Mouse (Mus musculus) stomach, embryonic 14.5 days (tissue): ENCODE measurements around the gene Tdo2. TPM values are rescaled to one million over a fixed set of nuclear protein-coding genes. Genes with fewer than 3 reads are reported as not detected.

Experiments
- ATAC-seq: fragments of 200-750 bp; cut with Nextera tagmentation; 2 replicates; pipeline ENCODE4 v1.8.0; 2017; ENCODE audit warnings: low read depth, moderate TSS enrichment; ENCODE audit not compliant: insufficient number of reproducible peaks, insufficient read depth, low FRiP score
- H3K27ac ChIP-seq: fragments of 300-500 bp; sonication (generic); 2 replicates; pipeline ENCODE4 v1.5.1; 2014; ENCODE audit warnings: mild to moderate bottlenecking, low read length, moderate library complexity, mixed read lengths
- H3K27me3 ChIP-seq: fragments of 300-500 bp; sonication (generic); 2 replicates; pipeline ENCODE4 v1.6.1; 2014; ENCODE audit warnings: low read length, control low read depth, mixed read lengths; ENCODE audit not compliant: control insufficient read depth, insufficient read depth
- H3K36me3 ChIP-seq: fragments of 300-500 bp; sonication (generic); 2 replicates; pipeline ENCODE4 v1.6.1; 2014; ENCODE audit warnings: mild to moderate bottlenecking, control low read depth, low read length, moderate library complexity, mixed read lengths; ENCODE audit not compliant: control insufficient read depth, insufficient read depth
- H3K4me1 ChIP-seq: fragments of 300-500 bp; sonication (generic); 2 replicates; pipeline ENCODE4 v1.6.1; 2014; ENCODE audit warnings: low read length, control low read depth, mixed read lengths; ENCODE audit not compliant: control insufficient read depth, insufficient read depth
- H3K4me2 ChIP-seq: fragments of 300-500 bp; sonication (generic); replicated peaks from 2 replicates; pipeline ENCODE4 v1.6.1; 2014; ENCODE audit warnings: low read depth, low read length, control low read depth
- H3K4me3 ChIP-seq: fragments of 300-500 bp; sonication (generic); 2 replicates; pipeline ENCODE4 v1.5.1; 2014; ENCODE audit warnings: low read depth, low read length, control low read depth
- H3K9ac ChIP-seq: fragments of 300-500 bp; sonication (generic); replicated peaks from 2 replicates; pipeline ENCODE4 v1.6.1; 2014; ENCODE audit warnings: low read depth, mild to moderate bottlenecking, control low read depth, low read length, moderate library complexity, mixed read lengths
- H3K9me3 ChIP-seq: fragments of 300-500 bp; sonication (generic); 2 replicates; pipeline ENCODE4 v1.6.1; 2016; ENCODE audit warnings: low read depth, low read length, control low read depth; ENCODE audit not compliant: control insufficient read depth
- WGBS: fragments of 180-500 bp; shearing (Covaris S2); extraction: QIAGEN DNeasy Blood & Tissue Kit; methylation state at CpG from one replicate; pipeline ENCODE4 v1.1.7; 2014; 5-methylcytosine and 5-hydroxymethylcytosine counted together
- polyA plus RNA-seq: library from polyadenylated mRNA; unstranded; fragments of >200 nt; fragmentation: Nextera tagmentation; extraction: Ambion mirVana; gene quantifications from 2 replicates; pipeline ENCODE4 v1.2.1, GENCODE M21; 2014

The Tdo2 gene
- polyA plus RNA-seq, result 1.0 TPM in 2 replicates

DNA sequence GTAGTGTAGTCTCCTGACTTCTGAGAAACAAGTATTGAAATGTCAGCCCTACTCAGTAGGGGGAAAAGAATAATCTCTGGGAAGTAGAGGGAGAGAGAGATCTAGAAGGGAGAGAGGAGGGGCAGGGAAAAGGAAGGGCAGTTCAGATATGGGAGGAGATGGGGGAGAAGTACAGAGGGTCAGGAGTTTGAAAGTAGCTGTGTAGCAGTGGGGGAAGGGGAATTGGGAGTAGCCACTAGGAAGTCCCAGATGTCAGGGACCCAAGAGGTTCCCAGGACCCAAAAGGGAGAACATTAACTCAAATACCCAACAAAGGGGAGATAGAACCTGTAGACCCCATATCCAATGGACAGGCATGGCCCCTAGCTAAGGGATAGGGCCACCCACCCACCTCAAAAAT is at the start of gene Tdo2:
Gene Tdo2 (minus strand): TSS at position 101 of the 400 bp plus-strand sequence.
- Histone ChIP-seq H3K4me2 (no peak within 1 kb of the TSS), H3K9ac (no peak within 1 kb of the TSS), H3K4me3 (no peak within 1 kb of the TSS), H3K27ac (no peak within 1 kb of the TSS), H3K27me3 (no peaks in the 10 kb centered on the region), H3K9me3 (no peaks in the 10 kb centered on the region), H3K4me1 (no peaks in the 10 kb centered on the region), H3K36me3 (no peaks in the 10 kb centered on the region)
- no peak for ATAC-seq

DNA sequence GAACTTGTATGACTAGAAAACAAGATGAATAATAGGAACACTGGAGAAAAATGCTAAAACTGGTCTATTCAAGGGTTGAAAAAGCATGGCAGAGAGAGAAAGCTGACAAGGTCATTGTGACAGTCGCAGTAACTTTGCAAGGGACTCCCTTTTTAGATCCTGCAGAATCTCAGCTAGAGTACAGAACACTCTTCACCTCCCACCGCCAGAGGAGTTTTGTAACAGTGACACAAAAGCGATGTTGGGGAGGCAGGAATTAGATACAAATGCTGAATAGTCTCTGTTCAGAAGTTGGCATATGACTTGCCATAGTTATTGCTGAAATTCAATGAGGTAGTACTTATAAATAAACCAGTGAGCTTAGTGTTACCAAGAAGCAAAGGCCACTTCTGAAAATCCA is 47.1 kb upstream of the Tdo2 start:
- Histone ChIP-seq H3K4me2 (no peak overlapping the region), H3K27me3 (no peaks in the 10 kb centered on the region), H3K9me3 (no peaks in the 10 kb centered on the region), H3K36me3 (no peaks in the 10 kb centered on the region), H3K4me3 (no peak overlapping the region), H3K4me1 (no peaks in the 10 kb centered on the region), H3K9ac (no peak overlapping the region), H3K27ac (no peak overlapping the region)
- WGBS, result 78% methylated on average over 3 of the region's 3 CpGs
- ATAC-seq, result no peak

DNA sequence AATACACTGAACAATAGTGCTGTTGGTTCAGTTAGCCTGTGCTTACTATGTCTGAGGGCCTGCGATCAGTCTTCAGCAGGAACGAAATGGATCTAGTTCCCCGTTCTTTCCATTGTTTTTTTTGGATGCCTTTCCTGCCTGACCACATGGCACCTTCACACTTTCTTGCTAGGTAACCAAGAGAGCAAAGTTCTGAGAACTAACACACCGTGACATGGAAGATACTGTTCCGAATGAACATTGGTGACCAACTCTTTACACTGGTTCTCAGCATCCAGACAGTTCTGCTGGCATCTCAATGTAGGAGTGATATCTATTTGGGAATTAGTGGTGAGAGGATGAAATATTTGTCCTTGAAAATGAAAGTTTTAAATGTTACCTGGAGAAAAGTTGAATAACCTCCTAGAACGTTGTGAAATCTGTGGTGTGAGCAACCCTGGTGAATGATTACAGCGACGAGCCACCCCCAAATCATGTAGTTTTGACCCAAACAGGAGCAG is 46.5 kb upstream of the Tdo2 start:
- no peak for ATAC-seq
- H3K4me1 ChIP-seq, result no peaks in the 10 kb centered on the region
- 89% methylated on average over 8 of the region's 8 CpGs for WGBS

DNA sequence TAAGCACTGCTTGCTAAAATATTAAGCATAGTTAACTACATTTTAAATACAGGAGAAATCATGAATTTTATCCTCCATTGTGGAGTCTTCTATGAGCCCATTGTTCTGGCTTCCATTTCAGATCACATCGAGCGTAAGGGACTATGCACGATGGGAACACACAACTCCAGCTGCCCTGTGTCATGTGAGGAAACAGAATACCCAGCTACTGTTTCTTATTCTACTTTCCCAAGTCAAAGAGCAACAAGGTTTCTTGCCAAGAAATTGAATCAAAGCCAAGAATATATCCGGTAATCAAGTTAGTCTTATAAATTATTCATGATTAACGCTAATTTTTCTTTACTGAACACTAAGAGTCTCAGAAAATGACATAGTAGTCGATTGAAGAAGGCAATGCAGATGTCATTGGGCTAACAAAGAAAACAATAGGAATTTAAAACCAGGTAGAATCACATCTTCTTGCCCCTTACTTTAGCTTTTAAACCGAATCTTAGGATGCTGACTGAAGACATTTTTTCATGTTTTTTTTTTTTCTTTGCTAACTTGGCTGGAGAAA is 38.2 kb upstream of the Tdo2 start:
- no peaks in the 10 kb centered on the region for H3K9me3 ChIP-seq
- H3K4me2 ChIP-seq, result no peak overlapping the region
- H3K9ac ChIP-seq, result no peak overlapping the region
- H3K36me3 ChIP-seq, result no peaks in the 10 kb centered on the region
- H3K27me3 ChIP-seq, result no peaks in the 10 kb centered on the region
- 69% methylated on average over 7 of the region's 7 CpGs for WGBS
- ATAC-seq, result no peak
- H3K27ac ChIP-seq, result no peak overlapping the region
- no peak overlapping the region for H3K4me3 ChIP-seq
- no peaks in the 10 kb centered on the region for H3K4me1 ChIP-seq

More for the DNA sequence above, 46.5 kb upstream of the Tdo2 start:
- Histone ChIP-seq H3K27ac (no peak overlapping the region), H3K27me3 (no peaks in the 10 kb centered on the region), H3K9ac (no peak overlapping the region), H3K9me3 (no peaks in the 10 kb centered on the region), H3K4me3 (no peak overlapping the region), H3K36me3 (no peaks in the 10 kb centered on the region), H3K4me2 (no peak overlapping the region)

DNA sequence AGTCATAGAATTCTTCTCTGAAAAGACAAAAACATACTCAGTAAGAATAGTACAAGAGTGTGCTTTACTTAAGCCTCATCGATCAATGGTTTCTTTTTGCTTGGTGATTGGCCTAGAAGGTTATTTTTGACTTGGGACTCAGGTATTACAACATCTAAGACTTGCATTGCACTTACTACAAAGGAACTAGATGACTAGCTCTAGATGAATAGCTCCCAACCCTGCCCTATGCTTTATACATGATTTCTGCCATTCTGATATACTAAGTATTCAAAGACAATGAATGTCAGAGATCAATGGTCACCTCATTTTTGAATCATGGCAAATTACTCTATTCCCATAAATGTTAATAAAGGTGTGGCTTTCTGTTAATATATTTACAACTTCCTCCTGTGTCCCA is 31.0 kb upstream of the Tdo2 start:
- H3K27me3 ChIP-seq, result no peaks in the 10 kb centered on the region
- ATAC-seq, result 0 out of 2 replicates have a peak, but pooled peaks have one; percentile 56
- H3K27ac ChIP-seq, result no peak overlapping the region
- WGBS, result 74% methylated on average over 1 of the region's 1 CpGs
- H3K36me3 ChIP-seq, result no peaks in the 10 kb centered on the region
- H3K4me3 ChIP-seq, result no peak overlapping the region
- H3K9ac ChIP-seq, result no peak overlapping the region
- no peak overlapping the region for H3K4me2 ChIP-seq
- H3K4me1 ChIP-seq, result no peaks in the 10 kb centered on the region
- H3K9me3 ChIP-seq, result no peaks in the 10 kb centered on the region

DNA sequence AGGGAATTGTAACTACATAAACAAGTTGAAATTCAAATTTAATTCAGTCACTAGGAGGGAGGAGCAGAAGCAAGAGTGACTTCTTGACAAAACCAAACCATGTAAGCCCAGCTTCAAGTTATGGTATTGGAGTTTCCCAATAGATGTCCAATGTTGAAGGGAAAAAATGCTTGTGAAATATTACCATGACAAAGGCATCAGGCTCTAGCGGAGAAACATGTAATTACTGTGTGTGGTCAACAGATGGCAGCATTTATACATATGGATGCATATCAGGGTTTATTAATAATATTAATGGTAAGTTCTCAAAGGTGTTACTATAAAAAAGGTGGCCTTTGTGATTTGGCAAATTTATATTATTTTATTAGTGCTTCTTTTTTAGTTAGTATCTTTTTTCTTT is 20.0 kb upstream of the Tdo2 start:
- no peak overlapping the region for H3K4me3 ChIP-seq
- 2% methylated on average over 1 of the region's 1 CpGs for WGBS
- H3K9me3 ChIP-seq, result no peaks in the 10 kb centered on the region
- H3K4me1 ChIP-seq, result no peaks in the 10 kb centered on the region
- ATAC-seq, result no peak
- no peak overlapping the region for H3K9ac ChIP-seq
- H3K4me2 ChIP-seq, result no peak overlapping the region
- no peak overlapping the region for H3K27ac ChIP-seq
- H3K27me3 ChIP-seq, result no peaks in the 10 kb centered on the region
- no peaks in the 10 kb centered on the region for H3K36me3 ChIP-seq

DNA sequence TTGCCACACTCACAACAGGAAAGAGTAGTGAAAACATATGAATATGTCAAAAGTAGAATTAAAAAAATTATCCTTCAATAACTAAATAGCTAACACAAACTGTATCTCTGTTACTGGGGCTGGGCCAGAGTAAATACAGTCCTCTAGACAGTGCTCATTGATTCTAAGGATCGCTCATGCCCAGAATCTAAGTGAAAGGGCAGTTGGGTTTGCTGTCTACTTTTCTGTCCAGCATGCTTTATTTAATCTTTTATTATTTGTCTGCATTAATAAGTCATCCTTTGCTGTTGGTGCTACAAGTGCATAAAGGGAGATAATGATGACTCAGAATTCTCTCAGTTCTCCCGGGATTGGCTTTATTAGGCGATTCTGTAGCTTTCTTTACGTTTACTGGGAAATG is 19.4 kb upstream of the Tdo2 start:
- no peak overlapping the region for H3K4me3 ChIP-seq
- no peak overlapping the region for H3K9ac ChIP-seq
- no peak overlapping the region for H3K27ac ChIP-seq
- H3K36me3 ChIP-seq, result no peaks in the 10 kb centered on the region
- WGBS, result 42% methylated on average over 4 of the region's 4 CpGs
- no peaks in the 10 kb centered on the region for H3K27me3 ChIP-seq
- H3K4me2 ChIP-seq, result no peak overlapping the region
- no peaks in the 10 kb centered on the region for H3K4me1 ChIP-seq
- H3K9me3 ChIP-seq, result no peaks in the 10 kb centered on the region
- no peak for ATAC-seq

DNA sequence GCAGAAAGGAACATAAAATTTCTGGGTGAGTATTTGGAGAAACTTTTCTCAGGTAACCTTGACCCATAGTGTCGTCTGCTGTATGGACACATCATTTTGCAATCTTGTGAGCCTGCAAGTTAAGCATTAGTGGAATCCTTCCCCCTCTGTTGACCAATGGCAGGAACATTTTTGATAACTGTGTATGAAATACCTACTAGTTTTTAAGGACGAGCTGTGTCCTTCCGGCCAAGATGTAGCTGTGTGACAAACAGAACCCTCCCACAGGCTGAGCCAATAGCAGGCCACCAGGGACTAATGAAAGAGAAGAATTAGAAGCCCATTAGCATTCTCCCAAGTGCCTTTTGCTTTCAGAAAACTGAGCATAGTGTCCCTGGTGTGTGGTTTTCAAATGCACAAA is 14.5 kb upstream of the Tdo2 start:
- H3K36me3 ChIP-seq, result no peaks in the 10 kb centered on the region
- H3K9ac ChIP-seq, result no peak overlapping the region
- H3K27me3 ChIP-seq, result no peaks in the 10 kb centered on the region
- H3K4me2 ChIP-seq, result no peak overlapping the region
- WGBS, result 66% methylated on average over 3 of the region's 3 CpGs
- no peak for ATAC-seq
- peaks cover 5% of the 10 kb centered on the region; the same call in 1 of the 2 replicates for H3K4me1 ChIP-seq
- no peaks in the 10 kb centered on the region for H3K9me3 ChIP-seq
- H3K4me3 ChIP-seq, result no peak overlapping the region
- no peak overlapping the region for H3K27ac ChIP-seq

DNA sequence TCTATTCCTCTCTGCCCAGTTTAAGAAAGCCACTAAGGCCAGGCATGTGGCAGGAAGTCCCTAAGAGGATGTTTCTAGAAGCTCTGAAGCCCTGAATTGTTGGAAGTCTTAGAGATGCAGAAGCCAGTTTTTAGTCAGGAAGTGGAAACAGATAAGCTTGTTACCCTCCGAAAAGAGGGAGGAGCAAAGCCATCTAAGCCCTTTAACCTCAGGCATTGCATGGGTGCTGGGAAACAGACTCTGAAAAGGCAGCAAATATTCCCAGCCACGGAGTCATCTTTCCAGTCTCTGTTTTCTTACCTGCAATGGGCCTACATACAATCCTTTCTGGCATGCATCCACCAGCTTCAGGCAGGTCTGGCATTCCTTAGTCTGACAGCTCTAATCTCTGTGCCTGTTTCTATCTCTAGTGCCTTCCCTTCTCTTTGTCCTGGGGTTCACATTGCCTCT is 13.7 kb upstream of the Tdo2 start:
- peaks cover 5% of the 10 kb centered on the region; the same call in 1 of the 2 replicates for H3K4me1 ChIP-seq
- H3K4me3 ChIP-seq, result no peak overlapping the region
- no peaks in the 10 kb centered on the region for H3K27me3 ChIP-seq
- whole genome bisulfite sequencing, result 29% methylated on average over 2 of the region's 2 CpGs
- H3K9me3 ChIP-seq, result no peaks in the 10 kb centered on the region
- H3K27ac ChIP-seq, result no peak overlapping the region
- ATAC-seq, result no peak
- no peak overlapping the region for H3K9ac ChIP-seq
- H3K36me3 ChIP-seq, result no peaks in the 10 kb centered on the region
- no peak overlapping the region for H3K4me2 ChIP-seq
